In the genomic region with DNA sequence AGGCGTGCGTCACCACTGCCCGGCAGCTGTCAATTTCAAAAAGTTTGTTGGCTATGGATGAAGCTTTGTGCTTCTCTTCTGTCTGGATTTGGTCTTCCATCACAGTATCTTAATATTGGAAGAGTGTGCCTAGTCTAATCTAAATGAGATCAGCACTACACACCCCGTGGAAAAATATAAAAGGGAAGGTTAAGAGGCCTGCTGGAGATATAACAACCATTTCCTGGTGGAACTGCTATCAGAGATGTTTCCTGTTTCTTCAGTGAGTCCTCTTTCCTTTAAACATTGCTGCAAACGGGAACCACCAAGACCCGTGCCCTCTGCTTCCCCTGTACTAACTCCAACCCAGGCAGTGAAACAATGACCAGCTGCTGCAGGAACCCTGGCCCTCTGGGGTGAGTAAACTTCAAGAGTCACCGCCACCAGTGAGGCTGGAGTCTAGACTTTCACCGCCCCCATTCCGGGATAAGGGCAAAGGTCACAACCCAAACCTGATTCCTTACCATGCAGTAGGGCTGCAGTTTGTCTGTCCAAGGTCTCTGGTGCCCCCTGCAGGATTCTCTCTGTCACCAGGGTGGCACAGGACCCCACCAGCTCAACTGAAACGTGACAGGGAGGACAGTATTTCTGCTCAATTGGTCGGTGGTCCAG, we compare ENCODE assay signal across 8 mouse cellular contexts. TPM values are rescaled to one million over a fixed set of nuclear protein-coding genes. Genes with fewer than 3 reads are reported as not detected.
DNase-seq lines count a peak whose midpoint lies in the region; ATAC-seq and TF ChIP-seq lines count a peak whose summit lies in the region.

No protein-coding gene starts in this region.

- TF ChIP-seq CTCF in left cerebral cortex, adult 2 months (IDR thresholded peaks at IDR 0.05), result peak; percentile 69

- WGBS in hindbrain, embryonic 14.5 days, result 51% methylated on average over 11 of the region's 11 CpGs

- H3K9me3 ChIP-seq in hindbrain, embryonic 14.5 days (ENCODE audit: control insufficient read depth, low read length), result no peaks in the 10 kb centered on the region

- no peaks in the 10 kb centered on the region for H3K4me1 ChIP-seq in hindbrain, embryonic 14.5 days (replicated peaks; ENCODE audit: control insufficient read depth, insufficient read depth, low read length)

- no peak overlapping the region for H3K4me2 ChIP-seq in hindbrain, embryonic 14.5 days (replicated peaks)

- H3K4me3 ChIP-seq in hindbrain, embryonic 14.5 days (replicated peaks; ENCODE audit: low read length), result no peak overlapping the region
- H3K4me3 ChIP-seq in left cerebral cortex, adult 2 months, result no peak overlapping the region

- peak; percentile 48 to 65 for DNase-seq in left cerebral cortex, adult 18-20 months (ENCODE audit: low spot score in 2 of 2)
- DNase-seq in left cerebral cortex, adult 11 months (ENCODE audit: low spot score), result no peak
- DNase-seq in adrenal gland, adult (ENCODE audit: inconsistent age in 2 of 2, low spot score in 1 of 2), result peak; percentile 74 to 90
- DNase-seq in forelimb bud, embryonic 11.5 days (ENCODE audit: low read depth, low spot score), result peak; percentile 62
- peak; percentile 34 for DNase-seq in hindbrain, embryonic 14.5 days (ENCODE audit: low spot score)
- DNase-seq in left cerebral cortex, adult 2 months (ENCODE audit: extremely low spot score in 1 of 2, low spot score in 2 of 2), result peak; percentile 50 to 60
- peak; percentile 78 to 88 for DNase-seq in spleen, postnatal 4 days (ENCODE audit: low spot score in 2 of 2)

- no peak overlapping the region for H3K9ac ChIP-seq in hindbrain, embryonic 14.5 days

- ATAC-seq in hindbrain, embryonic 14.5 days (ENCODE audit: low FRiP score), result no peak
- peak; percentile 99 for ATAC-seq in megakaryocyte, adult 5-6 weeks (ENCODE audit: poor library complexity, severe bottlenecking)

- H3K27ac ChIP-seq in hindbrain, embryonic 14.5 days, result no peak overlapping the region
- H3K27ac ChIP-seq in left cerebral cortex, adult 2 months, result no peak overlapping the region

- H3K27me3 ChIP-seq in hindbrain, embryonic 14.5 days (ENCODE audit: control insufficient read depth, insufficient read depth, low read length), result no peaks in the 10 kb centered on the region

- peaks cover 82% of the 10 kb centered on the region for H3K36me3 ChIP-seq in hindbrain, embryonic 14.5 days (replicated peaks; ENCODE audit: control insufficient read depth, insufficient read depth)

- intact Hi-C loops in left cerebral cortex, adult 2 months (cut with DNase I), result loop anchor here (2.0 to 5.0 kb wide), 2 partner anchors 46 to 120 kb away; partner anchors contain the start of genes Gabpb2 and Tnfaip8l2

RNA-seq across cellular contexts. Expression of gene Bnipl, which starts 12.2 kb away (rescaled TPM):
- total RNA-seq in left cerebral cortex, adult 18-20 months (2021), result under 1 TPM in 1 of 2 experiments, not detected in 1; 0.63 TPM
- polyA plus RNA-seq in hindbrain, embryonic 14.5 days (2014; fragmentation: Nextera tagmentation; extraction: Ambion mirVana), result 0.27 TPM in 1 of 2 replicates, not detected in the other
- total RNA-seq in left cerebral cortex, adult 2 months (2021), result under 1 TPM; 0.61 to 0.87 TPM
- not detected in 2 replicates for total RNA-seq in megakaryocyte, adult 5-6 weeks (2015)
- total RNA-seq in megakaryocyte, adult 5-6 weeks (2017), result not detected in 2 replicates

RNA-seq across cellular contexts. Expression of gene Mindy1, which starts 17.9 kb away (rescaled TPM):
- total RNA-seq in left cerebral cortex, adult 18-20 months (2021), result 10 to 100 TPM; 17.0 to 19.7 TPM
- polyA plus RNA-seq in hindbrain, embryonic 14.5 days (2014; fragmentation: Nextera tagmentation; extraction: Ambion mirVana), result 37.8 and 38.9 TPM in 2 replicates
- 10 to 100 TPM; 19.9 to 21.5 TPM for total RNA-seq in left cerebral cortex, adult 2 months (2021)
- total RNA-seq in megakaryocyte, adult 5-6 weeks (2015), result 49.5 and 55.2 TPM in 2 replicates
- total RNA-seq in megakaryocyte, adult 5-6 weeks (2017), result 44.0 and 54.1 TPM in 2 replicates

RNA-seq across cellular contexts. Expression of gene Prune1, which starts 18.7 kb away (rescaled TPM):
- 10 to 100 TPM; 24.3 to 24.4 TPM for total RNA-seq in left cerebral cortex, adult 18-20 months (2021)
- polyA plus RNA-seq in hindbrain, embryonic 14.5 days (2014; fragmentation: Nextera tagmentation; extraction: Ambion mirVana), result 63.8 and 66.0 TPM in 2 replicates
- total RNA-seq in left cerebral cortex, adult 2 months (2021), result 10 to 100 TPM; 22.1 to 23.5 TPM
- total RNA-seq in megakaryocyte, adult 5-6 weeks (2015), result 12.4 and 14.5 TPM in 2 replicates
- total RNA-seq in megakaryocyte, adult 5-6 weeks (2017), result 7.8 and 10.2 TPM in 2 replicates

RNA-seq across cellular contexts. Expression of gene Gm128, which starts 21.8 kb away (rescaled TPM):
- under 1 TPM in 1 of 2 experiments, not detected in 1; 0.37 TPM for total RNA-seq in left cerebral cortex, adult 18-20 months (2021)
- polyA plus RNA-seq in hindbrain, embryonic 14.5 days (2014; fragmentation: Nextera tagmentation; extraction: Ambion mirVana), result 0.16 TPM in 1 of 2 replicates, not detected in the other
- under 1 TPM; 0.20 to 0.61 TPM for total RNA-seq in left cerebral cortex, adult 2 months (2021)
- 0.16 and 0.21 TPM in 2 replicates for total RNA-seq in megakaryocyte, adult 5-6 weeks (2015)
- total RNA-seq in megakaryocyte, adult 5-6 weeks (2017), result not detected in 2 replicates

RNA-seq across cellular contexts. Expression of gene Mllt11, which starts 31.2 kb away (rescaled TPM):
- total RNA-seq in left cerebral cortex, adult 18-20 months (2021), result 100 to 1,000 TPM; 265 to 266 TPM
- 560 and 570 TPM in 2 replicates for polyA plus RNA-seq in hindbrain, embryonic 14.5 days (2014; fragmentation: Nextera tagmentation; extraction: Ambion mirVana)
- total RNA-seq in left cerebral cortex, adult 2 months (2021), result 100 to 1,000 TPM; 272 to 277 TPM
- total RNA-seq in megakaryocyte, adult 5-6 weeks (2015), result 3.3 and 6.1 TPM in 2 replicates
- 2.8 and 7.3 TPM in 2 replicates for total RNA-seq in megakaryocyte, adult 5-6 weeks (2017)
